Mouse (Mus musculus) cerebellum, adult 9-10 months (tissue): ENCODE measurements around the gene Rgs5.
A peak's percentile ranks its signal among the peaks of the same experiment; 100 is the strongest.

Experiments
- DNase-seq: peaks from one replicate; pipeline ENCODE4 v3.0.0; 2022

Rgs5 gene

DNA sequence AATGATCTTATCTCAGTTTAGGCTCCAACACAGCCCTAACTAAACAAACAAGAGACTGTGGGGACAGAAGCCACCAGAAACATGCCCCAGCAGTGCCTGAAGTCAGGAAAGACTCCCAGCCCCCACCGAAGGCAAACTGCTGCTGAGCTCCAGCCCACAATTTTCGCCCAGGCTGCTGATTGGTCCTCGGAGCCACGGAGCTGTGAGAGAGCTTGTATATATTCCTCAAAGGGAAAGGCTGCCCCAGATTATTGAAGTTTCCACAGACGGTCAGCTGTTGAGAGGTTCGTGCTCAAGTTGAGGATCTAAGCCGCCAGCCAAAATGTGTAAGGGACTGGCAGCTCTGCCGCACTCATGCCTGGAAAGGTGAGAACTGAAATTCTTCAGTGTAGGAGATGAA lies at the start of gene Rgs5:
Gene Rgs5 (plus strand): TSS at position 246 of the 400 bp plus-strand sequence.
- DNase-seq: no peak

DNA sequence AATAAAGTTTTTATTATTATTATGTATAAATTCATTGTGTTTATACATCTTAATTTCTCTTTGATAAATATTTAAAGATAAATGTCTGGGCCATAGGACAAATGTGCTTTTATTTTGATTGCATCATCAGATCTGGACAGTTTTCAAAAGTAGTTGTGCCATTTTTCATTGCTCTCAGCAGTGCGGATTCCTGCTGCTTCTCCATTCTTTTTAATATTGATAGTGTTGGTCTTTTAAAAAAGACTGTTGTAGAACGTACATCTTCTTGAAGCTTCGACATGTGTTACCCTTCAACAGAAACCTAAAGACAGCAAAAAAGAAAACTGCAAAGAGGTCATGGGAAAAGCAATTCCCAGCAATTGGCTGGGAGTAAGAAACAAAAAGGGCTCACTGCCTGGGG lies 49.1 kb upstream of the Rgs5 start:
- no peak for DNase-seq

- no peak for DNase-seq
Observed at GRCm38 (mm10) chr1:169629738-169630137, 25.6 kb upstream of the Rgs5 start.

- no peak for DNase-seq
Observed at GRCm38 (mm10) chr1:169637251-169637750, 18.0 kb upstream of the Rgs5 start.

- DNase-seq: no peak
Observed at GRCm38 (mm10) chr1:169644884-169645653, 10.2 kb upstream of the Rgs5 start.

GRCm38 (mm10) chr1:169659479-169659878 lies 4.2 kb downstream of the Rgs5 start:
- DNase-seq: no peak

GRCm38 (mm10) chr1:169667328-169667727 lies 12.0 kb downstream of the Rgs5 start:
- DNase-seq: no peak

DNA sequence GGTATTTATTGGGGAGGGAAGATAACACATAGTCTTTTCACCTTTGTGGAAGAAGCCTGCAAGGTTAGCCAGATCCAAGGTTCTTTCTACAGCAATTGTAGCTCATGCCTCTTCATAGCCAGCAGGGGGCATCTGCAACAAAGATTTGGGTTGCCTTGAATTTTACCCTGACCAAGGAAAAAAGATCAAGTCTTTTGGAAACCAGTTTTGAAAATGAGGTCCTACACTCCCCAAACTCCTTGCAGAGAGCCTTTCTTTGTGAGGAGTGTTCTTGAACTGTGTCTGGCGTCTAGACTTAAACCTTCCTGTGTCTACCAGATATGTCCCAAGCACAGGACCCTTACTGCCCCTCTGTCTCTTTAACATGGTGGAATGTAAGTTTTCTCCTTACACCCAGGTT lies 15.4 kb downstream of the Rgs5 start:
- no peak for DNase-seq

DNA sequence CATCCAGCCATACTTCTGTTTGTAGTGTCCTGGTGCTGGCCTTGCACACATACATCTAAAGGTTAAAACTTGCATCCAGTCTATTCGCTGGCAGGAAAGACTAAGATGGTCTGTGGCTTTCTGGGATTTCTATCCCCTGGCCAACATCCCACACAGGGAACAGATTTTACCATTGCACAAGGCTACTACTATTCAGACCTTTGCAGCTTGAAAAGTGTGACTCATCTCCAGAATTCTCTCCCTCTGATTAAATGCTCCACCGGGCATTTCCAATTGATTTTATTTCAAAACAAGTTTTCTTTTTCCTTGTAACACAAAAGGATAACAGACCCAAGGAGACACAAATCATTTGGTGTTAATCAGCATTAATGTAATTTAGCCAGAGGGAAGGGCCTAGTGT lies 16.5 kb downstream of the Rgs5 start:
- no peak for DNase-seq

- DNase-seq: no peak
Observed at GRCm38 (mm10) chr1:169672272-169672671, 17.0 kb downstream of the Rgs5 start.

DNA sequence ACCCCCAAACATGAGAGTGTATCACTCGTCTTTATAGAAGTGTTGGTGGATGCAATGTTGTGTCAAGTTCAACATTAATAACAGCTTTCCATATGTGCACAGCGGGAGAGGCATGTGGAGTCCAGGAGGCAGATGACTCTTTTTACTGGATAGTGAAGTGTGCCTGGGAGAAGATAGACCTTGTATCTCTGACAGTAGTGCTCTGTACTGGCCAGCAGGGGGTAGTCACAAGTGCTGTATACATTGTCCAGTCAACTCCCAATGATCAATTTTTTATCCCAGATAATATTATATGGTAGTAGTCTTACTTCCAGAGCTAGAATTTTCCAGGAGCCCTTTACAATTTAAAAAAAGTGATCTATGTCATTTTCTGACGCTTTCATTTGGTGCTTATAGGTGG lies 18.8 kb downstream of the Rgs5 start:
- peak; percentile 1 for DNase-seq

DNA sequence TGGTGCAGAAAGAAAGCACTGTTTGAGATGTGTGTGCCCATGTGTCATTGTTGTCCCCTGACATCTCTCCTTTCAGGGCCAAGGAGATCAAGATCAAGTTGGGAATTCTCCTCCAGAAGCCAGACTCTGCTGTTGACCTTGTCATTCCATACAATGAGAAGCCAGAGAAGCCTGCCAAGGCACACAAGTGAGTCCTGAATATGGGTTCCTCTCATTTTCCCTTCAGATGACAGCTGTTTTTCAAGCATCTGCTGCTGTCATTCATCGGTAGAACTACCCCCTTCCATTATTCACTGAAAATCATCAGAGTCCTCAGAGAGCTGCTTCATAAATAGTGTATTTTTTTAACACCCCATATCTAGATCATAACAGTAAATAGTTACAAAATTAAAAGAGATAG lies 21.4 kb downstream of the Rgs5 start:
- no peak for DNase-seq

GRCm38 (mm10) chr1:169680455-169681208 lies 25.3 kb downstream of the Rgs5 start:
- no peak for DNase-seq

DNA sequence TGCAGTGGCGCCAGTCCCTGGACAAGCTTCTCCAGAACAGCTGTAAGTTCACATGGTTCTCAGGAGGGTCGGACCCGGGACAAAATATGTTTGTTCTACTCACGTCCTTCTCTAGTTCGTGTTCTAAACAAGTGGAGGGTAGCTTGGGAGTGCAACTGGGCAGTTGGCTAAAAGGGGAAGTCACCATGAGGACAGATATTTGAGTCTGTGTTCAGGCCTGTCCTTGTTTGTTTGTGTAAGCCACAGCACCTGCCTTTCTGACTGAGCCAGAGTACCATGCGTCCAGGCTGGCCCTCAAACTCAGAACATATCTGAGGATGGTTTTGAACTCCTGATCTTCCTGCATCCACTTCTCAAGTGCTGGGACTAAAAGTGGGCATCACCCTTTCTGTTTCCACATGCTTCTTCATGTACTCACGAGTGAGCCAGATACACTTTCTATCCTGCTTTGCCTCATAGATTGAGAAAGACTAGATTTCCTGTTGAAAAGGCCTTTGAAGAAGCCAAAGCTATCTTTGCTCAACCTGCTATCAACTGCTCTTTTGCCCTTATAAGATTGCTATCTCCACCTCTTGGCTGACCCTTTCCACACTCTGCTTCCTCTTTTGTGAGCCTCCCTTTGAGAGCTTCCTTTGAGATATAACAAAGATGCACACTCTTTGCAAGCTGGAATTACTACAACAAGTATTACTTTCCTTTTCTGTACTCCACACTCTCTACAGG lies 27.6 kb downstream of the Rgs5 start:
- DNase-seq: no peak

DNA sequence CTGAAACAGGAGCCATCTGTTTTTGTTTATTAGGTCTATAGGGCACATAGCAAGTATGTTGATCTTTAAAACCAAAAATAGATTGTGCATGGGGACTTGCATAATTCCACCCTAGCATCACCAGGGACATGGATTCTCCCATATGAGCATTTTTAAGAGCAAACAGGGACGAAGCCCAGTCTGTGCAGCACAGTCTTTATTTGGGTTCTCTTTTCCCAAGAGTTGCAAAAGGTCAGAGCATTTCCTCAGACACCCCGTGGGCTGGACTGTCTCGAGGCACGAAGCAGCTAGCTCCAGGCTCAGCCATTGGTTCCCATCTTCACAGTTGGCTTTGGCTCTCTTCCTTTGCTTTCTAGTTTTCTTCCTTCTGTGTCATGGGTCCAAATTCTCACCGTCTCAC lies 30.0 kb downstream of the Rgs5 start:
- DNase-seq: no peak

GRCm38 (mm10) chr1:169693040-169693439 lies 37.7 kb downstream of the Rgs5 start:
- no peak for DNase-seq

GRCm38 (mm10) chr1:169693537-169693936 lies 38.2 kb downstream of the Rgs5 start:
- DNase-seq: no peak

DNA sequence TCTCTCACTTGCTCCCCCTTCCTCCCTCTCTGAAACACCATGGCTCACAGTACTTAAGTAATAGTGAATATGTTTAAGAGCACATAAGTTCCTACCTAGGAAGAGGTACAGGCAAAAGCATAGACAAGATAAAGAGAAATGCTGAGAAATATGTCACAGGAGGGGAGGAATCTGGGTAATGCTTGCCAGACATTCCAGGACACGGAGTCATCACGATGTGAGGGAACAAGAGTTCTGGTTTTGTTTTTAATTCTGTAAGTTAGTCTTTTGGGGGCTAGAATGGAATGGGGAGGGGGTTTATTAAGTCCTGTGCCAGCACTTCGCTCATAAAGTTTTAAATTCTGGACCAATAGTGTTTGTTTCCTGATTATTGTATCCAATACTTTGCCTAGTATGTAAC lies 40.1 kb downstream of the Rgs5 start:
- DNase-seq: no peak

- DNase-seq: no peak
Observed at GRCm38 (mm10) chr1:169697236-169697635, 41.9 kb downstream of the Rgs5 start.

- DNase-seq: no peak
Observed at GRCm38 (mm10) chr1:169699184-169699583, 43.9 kb downstream of the Rgs5 start.

DNA sequence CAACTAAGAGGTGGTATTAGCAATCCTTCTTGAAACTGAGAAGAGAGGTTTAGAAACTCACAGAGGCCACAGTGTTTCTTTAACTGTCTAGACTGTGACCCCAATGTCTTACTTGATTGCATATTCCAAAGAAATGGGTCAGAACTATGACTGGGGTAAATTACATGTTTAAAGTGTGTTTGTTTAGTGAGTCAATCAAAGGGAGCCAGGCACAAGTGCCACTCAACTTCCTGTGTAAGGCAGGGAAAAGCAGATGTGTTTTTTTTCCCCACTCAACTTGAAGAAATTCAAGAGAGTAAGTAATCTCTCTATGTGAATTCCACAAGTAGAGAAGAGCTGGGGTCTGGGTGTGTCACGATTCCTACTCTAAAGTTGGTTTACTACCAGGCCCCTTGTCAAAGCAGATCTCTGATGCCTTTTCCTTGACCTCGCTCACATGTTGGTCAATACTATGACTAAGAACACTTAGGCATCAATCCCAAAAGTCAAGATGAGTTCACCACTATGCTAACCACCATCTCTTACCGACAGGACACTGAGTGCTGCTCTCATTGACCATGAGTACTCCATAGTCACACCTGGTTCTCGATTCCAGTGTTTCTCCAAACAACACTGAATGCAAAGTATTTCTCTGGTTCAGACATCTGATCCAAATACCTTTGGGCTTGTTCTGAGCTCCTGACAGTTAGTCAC lies 49.2 kb downstream of the Rgs5 start:
- no peak for DNase-seq

GRCm38 (mm10) chr1:169721836-169722235 lies 66.5 kb downstream of the Rgs5 start:
- DNase-seq: no peak

DNA sequence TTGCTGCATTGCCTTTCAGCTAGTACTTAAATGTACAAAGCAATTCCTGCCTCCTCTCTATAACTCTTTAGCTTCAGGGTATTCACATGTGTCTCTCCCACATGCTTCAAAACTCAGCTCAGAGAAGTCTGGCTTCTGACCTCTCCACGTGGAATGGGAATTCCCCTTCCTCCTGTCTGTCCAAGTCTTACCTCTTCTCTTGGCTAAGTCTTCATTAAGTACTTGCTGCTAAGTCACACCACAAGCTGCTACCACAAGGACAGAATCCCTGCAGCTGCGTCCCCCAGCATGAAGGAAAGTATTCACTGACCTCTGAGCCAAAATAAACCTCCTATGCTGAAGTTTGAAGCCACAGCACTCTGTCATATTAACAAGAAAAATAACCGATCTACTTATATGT lies 71.0 kb downstream of the Rgs5 start:
- DNase-seq: no peak
